ENCODE assay signal across 8 mouse cellular contexts in the genomic region with DNA sequence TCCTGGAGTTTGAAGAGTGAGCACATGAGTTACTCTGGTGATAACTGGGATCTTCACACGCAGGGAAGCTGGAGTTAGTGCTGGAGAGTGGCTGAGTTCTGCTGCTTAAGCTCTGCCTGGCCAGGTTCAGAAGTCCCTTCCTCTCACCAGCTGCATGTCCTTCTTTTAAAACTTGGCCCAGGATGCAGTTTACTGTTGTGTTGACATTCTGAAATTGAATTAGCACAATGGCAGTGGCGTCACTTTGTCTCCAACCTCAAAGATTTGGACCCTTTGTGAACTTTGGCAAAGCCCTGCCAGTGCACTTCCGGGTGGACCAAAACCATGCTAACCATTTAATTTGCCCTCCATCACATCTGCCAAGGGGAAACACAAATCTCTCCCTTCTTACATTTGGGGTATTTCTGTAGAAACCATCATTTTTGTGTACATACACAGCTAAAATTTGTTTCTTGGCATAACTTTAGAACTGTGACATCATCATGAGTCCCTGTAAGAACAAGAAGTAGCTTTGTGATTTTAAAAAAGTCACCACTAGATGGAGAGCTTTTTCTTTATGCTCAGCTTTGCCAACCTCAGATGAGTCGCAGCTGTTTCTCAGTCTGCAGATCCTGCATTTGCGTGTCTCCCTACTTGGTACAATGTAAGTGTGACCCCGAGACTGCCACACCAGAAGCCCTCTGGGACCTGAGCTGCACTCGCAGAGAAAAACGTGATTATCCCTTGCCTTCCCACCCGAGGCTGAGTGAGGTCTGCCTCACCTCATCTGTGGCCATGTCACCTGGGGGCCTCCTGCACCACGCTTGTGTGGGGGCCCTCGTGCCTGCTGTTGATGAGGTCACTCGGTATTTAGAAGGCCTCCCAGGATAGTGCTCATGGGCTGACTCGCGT. TPM values are rescaled to one million over a fixed set of nuclear protein-coding genes. Genes with fewer than 3 reads are reported as not detected.
DNase-seq lines count a peak whose midpoint lies in the region; ATAC-seq lines count a peak whose summit lies in the region.

No protein-coding gene starts in this region.

- DNase-seq in layer of hippocampus, postnatal 10 days (ENCODE audit: low spot score in 2 of 2) = peak; percentile 33 to 41
- DNase-seq in layer of hippocampus, postnatal 36 days = no peak
- DNase-seq in NIH3T3 (ENCODE audit: low read depth) = peak; percentile 91
- DNase-seq in forelimb bud, embryonic 11.5 days (ENCODE audit: low read depth, low spot score) = peak; percentile 60
- no peak for DNase-seq in gastrocnemius, postnatal 14 days
- no peak for DNase-seq in left cerebral cortex, adult 11 months (ENCODE audit: low spot score)

- no peak overlapping the region for H3K4me2 ChIP-seq in kidney, embryonic 14.5 days (replicated peaks; ENCODE audit: low read depth, low read length)
- H3K4me2 ChIP-seq in midbrain, embryonic 15.5 days = no peak overlapping the region

- no peaks in the 10 kb centered on the region for H3K27me3 ChIP-seq in kidney, embryonic 14.5 days (ENCODE audit: control insufficient read depth, insufficient read depth, low read length)
- H3K27me3 ChIP-seq in midbrain, embryonic 15.5 days (replicated peaks) = no peaks in the 10 kb centered on the region

- intact Hi-C loops in gastrocnemius, postnatal 14 days (cut with DNase I; ENCODE audit: low total_unique reads) = loop anchor here (5.0 kb wide), 1 partner anchor 192 kb away; no protein-coding TSS in a partner anchor

- H3K27ac ChIP-seq in kidney, embryonic 14.5 days (ENCODE audit: low read depth, low read length) = no peak overlapping the region
- no peak overlapping the region for H3K27ac ChIP-seq in midbrain, embryonic 15.5 days

- ATAC-seq in kidney, embryonic 14.5 days (ENCODE audit: low FRiP score, low TSS enrichment) = peak; percentile 75
- peak; percentile 66 for ATAC-seq in midbrain, embryonic 15.5 days (replicated peaks)

- H3K4me3 ChIP-seq in kidney, embryonic 14.5 days (ENCODE audit: low read length) = no peak overlapping the region
- H3K4me3 ChIP-seq in midbrain, embryonic 15.5 days = no peak overlapping the region

- no peak overlapping the region for H3K9ac ChIP-seq in kidney, embryonic 14.5 days (ENCODE audit: low read depth, low read length)
- H3K9ac ChIP-seq in midbrain, embryonic 15.5 days = no peak overlapping the region

- no peaks in the 10 kb centered on the region for H3K9me3 ChIP-seq in kidney, embryonic 14.5 days (ENCODE audit: control insufficient read depth, low read length)
- H3K9me3 ChIP-seq in midbrain, embryonic 15.5 days = no peaks in the 10 kb centered on the region

- H3K36me3 ChIP-seq in kidney, embryonic 14.5 days (ENCODE audit: control insufficient read depth, insufficient read depth, low read length) = peaks cover 50% of the 10 kb centered on the region
- H3K36me3 ChIP-seq in midbrain, embryonic 15.5 days (replicated peaks) = peaks cover 36% of the 10 kb centered on the region

- 55% methylated on average over 14 of the region's 14 CpGs for WGBS in kidney, embryonic 14.5 days
- 63% methylated on average over 14 of the region's 14 CpGs for WGBS in midbrain, embryonic 15.5 days

- no peaks in the 10 kb centered on the region for H3K4me1 ChIP-seq in kidney, embryonic 14.5 days (ENCODE audit: control insufficient read depth, insufficient read depth, low read length)
- no peaks in the 10 kb centered on the region for H3K4me1 ChIP-seq in midbrain, embryonic 15.5 days

RNA-seq across cellular contexts. Expression of a gene that starts 21.1 kb away (rescaled TPM):
- total RNA-seq in layer of hippocampus, postnatal 10 days (2021) = 100 to 1,000 TPM; 414 to 447 TPM
- 100 to 1,000 TPM; 533 to 590 TPM for total RNA-seq in layer of hippocampus, postnatal 36 days (2021)
- polyA plus RNA-seq in kidney, embryonic 14.5 days (2014; fragmentation: Nextera tagmentation; extraction: Ambion mirVana) = 273 and 367 TPM in 2 replicates
- polyA plus RNA-seq in midbrain, embryonic 15.5 days (2015; fragmentation: Nextera tagmentation; extraction: Ambion mirVana) = 480 and 512 TPM in 2 replicates
- total RNA-seq in gastrocnemius, postnatal 14 days (2021) = 100 to 1,000 TPM; 172 to 199 TPM

RNA-seq across cellular contexts. Expression of a gene that starts 51.8 kb away (rescaled TPM):
- total RNA-seq in layer of hippocampus, postnatal 10 days (2021) = 10 to 100 TPM; 16.1 to 18.9 TPM
- total RNA-seq in layer of hippocampus, postnatal 36 days (2021) = 10 to 100 TPM; 13.7 to 14.6 TPM
- polyA plus RNA-seq in kidney, embryonic 14.5 days (2014; fragmentation: Nextera tagmentation; extraction: Ambion mirVana) = 1.5 and 1.9 TPM in 2 replicates
- 4.1 and 4.3 TPM in 2 replicates for polyA plus RNA-seq in midbrain, embryonic 15.5 days (2015; fragmentation: Nextera tagmentation; extraction: Ambion mirVana)
- total RNA-seq in gastrocnemius, postnatal 14 days (2021) = 1 to 10 TPM; 3.5 to 4.0 TPM

RNA-seq across cellular contexts. Expression of a gene that starts 58.5 kb away (rescaled TPM):
- 10 to 100 TPM; 22.0 to 24.3 TPM for total RNA-seq in layer of hippocampus, postnatal 10 days (2021)
- total RNA-seq in layer of hippocampus, postnatal 36 days (2021) = 10 to 100 TPM; 22.4 to 23.5 TPM
- polyA plus RNA-seq in kidney, embryonic 14.5 days (2014; fragmentation: Nextera tagmentation; extraction: Ambion mirVana) = 15.0 and 19.6 TPM in 2 replicates
- 14.8 and 15.2 TPM in 2 replicates for polyA plus RNA-seq in midbrain, embryonic 15.5 days (2015; fragmentation: Nextera tagmentation; extraction: Ambion mirVana)
- total RNA-seq in gastrocnemius, postnatal 14 days (2021) = 10 to 100 TPM; 59.7 to 62.2 TPM

Comparison
In these comparisons a context has a peak if more than half of its experiments do, and no peak if none do; other contexts are left out.
1. DNase-seq: peak in layer of hippocampus, postnatal 10 days (2 of 2), NIH3T3 (single experiment) and forelimb bud, embryonic 11.5 days (single experiment); none in layer of hippocampus, postnatal 36 days (0 of 2), gastrocnemius, postnatal 14 days (single experiment) and left cerebral cortex, adult 11 months (single experiment).